Mouse (Mus musculus) CD4-positive, CD25-positive, alpha-beta regulatory T cell, adult 9 weeks (primary cell): Measurements from ENCODE around the gene Nipal4. TPM values are rescaled to one million over a fixed set of nuclear protein-coding genes. Genes with fewer than 3 reads are reported as not detected.

Source experiments
- polyA plus RNA-seq: library from polyadenylated mRNA; unstranded; fragments of 100-300 nt; shearing (Covaris generic); gene quantifications from one replicate; pipeline ENCODE4 v1.2.1, GENCODE M21; 2017

Gene Nipal4
- polyA plus RNA-seq = 0.24 TPM

DNA sequence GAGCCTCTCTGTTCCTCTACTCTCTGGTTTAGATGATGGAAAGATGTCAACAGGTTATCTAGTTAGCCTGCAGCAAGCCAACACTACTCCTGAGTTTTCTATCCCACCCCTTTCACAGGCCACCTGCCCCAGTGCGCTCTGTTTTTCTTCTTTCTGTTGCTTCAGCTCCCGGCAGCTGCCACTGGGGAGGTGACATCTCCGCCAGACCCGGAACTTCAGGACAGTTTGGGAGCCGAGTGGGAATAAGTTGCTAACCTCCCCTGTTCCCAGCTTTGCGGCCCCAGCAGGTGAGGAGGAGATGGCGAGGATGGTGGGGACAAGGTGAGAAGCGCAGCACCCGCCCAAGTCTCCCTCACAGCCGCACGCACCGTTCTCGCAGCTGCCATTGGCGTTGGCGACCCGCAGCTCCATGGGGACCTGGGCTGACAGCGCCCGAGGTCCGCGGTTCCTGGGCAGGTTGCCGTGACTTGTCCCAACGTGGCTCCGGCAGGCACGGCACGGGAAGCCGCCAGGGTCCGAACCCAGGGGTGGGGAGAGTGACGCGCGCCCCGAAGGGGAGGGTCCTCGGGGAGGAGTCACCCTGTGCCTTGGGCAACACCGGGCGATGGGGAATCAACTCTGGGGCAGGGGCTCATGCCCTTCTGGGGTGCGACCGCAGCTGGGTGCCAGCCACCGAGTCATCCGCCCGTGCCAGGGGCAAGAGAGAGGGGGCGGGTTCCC, at the start of gene Nipal4:
Gene Nipal4 (minus strand): TSS at position 643 of the 720 bp plus-strand sequence.

Other genes starting within 250 kb of the Nipal4 start
- gene Lsm11, start 221.6 kb downstream of the Nipal4 start, polyA plus RNA-seq = 1.4 TPM
- 8.4 TPM for gene Thg1l, start 211.0 kb downstream of the Nipal4 start, polyA plus RNA-seq
- not detected for gene Sox30, start 186.2 kb downstream of the Nipal4 start, polyA plus RNA-seq
- 12.1 TPM for gene Gm12166, start 114.2 kb downstream of the Nipal4 start, polyA plus RNA-seq
- gene Adam19, start 110.5 kb downstream of the Nipal4 start, polyA plus RNA-seq = 62.6 TPM
- 0.91 TPM for gene Fndc9, start 69.0 kb upstream of the Nipal4 start, polyA plus RNA-seq
- gene Cyfip2, start 146.4 kb upstream of the Nipal4 start, polyA plus RNA-seq = 169 TPM
- 366 TPM for gene Itk, start 223.0 kb upstream of the Nipal4 start, polyA plus RNA-seq
- gene Fam71b, start 230.1 kb upstream of the Nipal4 start, polyA plus RNA-seq = 0.25 TPM